Mouse (Mus musculus) megakaryocyte progenitor cell, adult 5-6 weeks (primary cell): ENCODE results near the gene Dnajb14. TPM values are rescaled to one million over a fixed set of nuclear protein-coding genes. Genes with fewer than 3 reads are reported as not detected.

Experiments
- ATAC-seq: replicated peaks from 2 replicates; pipeline ENCODE4 v1.8.0; 2016; ENCODE audit warnings: mild to moderate bottlenecking, moderate TSS enrichment, inconsistent platforms; ENCODE audit not compliant: poor library complexity
- total RNA-seq, 2 experiments: library from RNA; stranded (forward) in 1 of 2; stranded (reverse) in 1 of 2; fragments of 157-497, 149-512 nt in 1 of 2; fragments of 200-1000 nt in 1 of 2; gene quantifications; 2 replicates each; pipeline versions ENCODE4 v1.2.3 to v1.2.4; 2015 to 2017

Dnajb14 gene
- total RNA-seq (2015), result 4.5 and 7.3 TPM in 2 replicates
- 5.4 and 6.2 TPM in 2 replicates for total RNA-seq (2017)

- ATAC-seq, result 0 out of 2 replicates have a peak, but pooled peaks have one; percentile 1
These were observed at the start of gene Dnajb14 for GRCm38 (mm10) chr3:137867437-137868093. TSS of gene Dnajb14 (plus strand) at chr3:137867675.

- no peak for ATAC-seq
These were observed 48.8 kb upstream of the Dnajb14 start for GRCm38 (mm10) chr3:137818713-137819112.

GRCm38 (mm10) chr3:137820688-137821467 lies 46.6 kb upstream of the Dnajb14 start:
- peak; percentile 61 for ATAC-seq

- ATAC-seq, result peak; percentile 62
These were observed 44.2 kb upstream of the Dnajb14 start for GRCm38 (mm10) chr3:137823317-137823716.

GRCm38 (mm10) chr3:137827678-137828077 lies 39.8 kb upstream of the Dnajb14 start:
- ATAC-seq, result peak; percentile 62

GRCm38 (mm10) chr3:137831156-137831555 lies 36.3 kb upstream of the Dnajb14 start:
- ATAC-seq, result no peak

- ATAC-seq, result no peak
These were observed 34.3 kb upstream of the Dnajb14 start for GRCm38 (mm10) chr3:137833128-137833527.

- ATAC-seq, result no peak
These were observed 33.8 kb upstream of the Dnajb14 start for GRCm38 (mm10) chr3:137833698-137834097.

GRCm38 (mm10) chr3:137836543-137836942 lies 30.9 kb upstream of the Dnajb14 start:
- no peak for ATAC-seq

- ATAC-seq, result no peak
These were observed 29.3 kb upstream of the Dnajb14 start for GRCm38 (mm10) chr3:137838160-137838559.

- ATAC-seq, result no peak
These were observed 24.5 kb upstream of the Dnajb14 start for GRCm38 (mm10) chr3:137842944-137843343.

GRCm38 (mm10) chr3:137844263-137844662 lies 23.2 kb upstream of the Dnajb14 start:
- no peak for ATAC-seq

- peak; percentile 78 for ATAC-seq
These were observed 20.9 kb upstream of the Dnajb14 start for GRCm38 (mm10) chr3:137846552-137846951.

GRCm38 (mm10) chr3:137848354-137848753 lies 19.1 kb upstream of the Dnajb14 start:
- peak; percentile 67 for ATAC-seq

GRCm38 (mm10) chr3:137849697-137850096 lies 17.8 kb upstream of the Dnajb14 start:
- no peak for ATAC-seq

GRCm38 (mm10) chr3:137851196-137851595 lies 16.3 kb upstream of the Dnajb14 start:
- no peak for ATAC-seq

GRCm38 (mm10) chr3:137853011-137853410 lies 14.5 kb upstream of the Dnajb14 start:
- ATAC-seq, result peak; percentile 35; the same call in 1 of the 2 replicates

GRCm38 (mm10) chr3:137855328-137855727 lies 12.1 kb upstream of the Dnajb14 start:
- ATAC-seq, result no peak

GRCm38 (mm10) chr3:137856061-137856460 lies 11.4 kb upstream of the Dnajb14 start:
- no peak for ATAC-seq

GRCm38 (mm10) chr3:137860394-137861170 lies 6.9 kb upstream of the Dnajb14 start:
- ATAC-seq, result peak; percentile 12

GRCm38 (mm10) chr3:137861436-137861835 lies 6.0 kb upstream of the Dnajb14 start:
- ATAC-seq, result no peak
